Mouse (Mus musculus): ENCODE data around the gene Ppp1r13b.

The Ppp1r13b gene

DNA sequence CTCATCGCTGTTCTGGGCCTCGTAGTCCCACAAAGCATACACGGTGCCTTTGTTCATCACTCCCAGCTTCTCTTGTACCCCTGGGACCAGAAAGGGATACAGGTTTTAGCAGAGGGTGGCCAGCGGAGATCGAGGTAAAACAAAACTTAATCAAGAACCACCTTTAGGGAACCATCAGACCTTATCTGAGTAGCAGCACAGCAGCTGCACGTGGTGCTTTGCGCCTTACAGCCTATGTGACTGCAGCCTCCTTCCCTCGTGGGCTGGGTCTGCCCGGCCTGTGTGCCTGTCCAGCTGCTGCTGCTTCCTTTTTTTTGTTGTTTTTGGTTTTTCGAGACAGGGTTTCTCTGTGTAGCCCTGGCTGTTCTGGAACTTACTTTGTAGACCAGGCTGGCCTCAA lies 77.5 kb downstream of the Ppp1r13b start:
- in situ Hi-C loops (cut with MboI, MseI): loop anchor here in 1 of 2 experiments (10.0 kb wide), 1 partner anchor 714 kb away; no protein-coding TSS in a partner anchor

DNA sequence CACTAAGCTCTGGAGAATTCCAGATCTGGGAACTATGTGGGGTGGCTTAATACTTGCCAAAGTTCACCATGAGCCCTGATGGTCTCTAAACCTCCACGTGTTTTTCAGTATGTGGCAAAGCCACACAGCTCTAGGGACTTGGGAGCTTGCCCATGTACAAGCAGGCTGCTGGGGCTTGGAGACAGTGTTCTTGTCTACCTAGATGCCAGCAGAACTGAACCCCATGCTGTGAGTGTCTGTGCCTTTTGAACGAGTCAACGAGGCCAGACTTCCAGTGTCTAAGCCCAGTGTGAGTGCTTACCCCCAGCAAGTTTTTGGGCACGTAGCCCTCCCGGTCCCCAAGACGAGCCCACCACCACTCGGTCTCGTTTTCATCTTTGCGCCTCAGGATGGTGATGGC lies 78.0 kb downstream of the Ppp1r13b start:
- in situ Hi-C loops (cut with MboI, MseI): loop anchor here in 1 of 2 experiments (10.0 kb wide), 1 partner anchor 715 kb away; no protein-coding TSS in a partner anchor

GRCm38 (mm10) chr12:111829447-111829846 lies 78.5 kb downstream of the Ppp1r13b start:
- in situ Hi-C loops (cut with MboI, MseI): no loop called here

- in situ Hi-C loops (cut with MboI, MseI): no loop called here
These were observed 80.4 kb downstream of the Ppp1r13b start for GRCm38 (mm10) chr12:111827556-111827955.

DNA sequence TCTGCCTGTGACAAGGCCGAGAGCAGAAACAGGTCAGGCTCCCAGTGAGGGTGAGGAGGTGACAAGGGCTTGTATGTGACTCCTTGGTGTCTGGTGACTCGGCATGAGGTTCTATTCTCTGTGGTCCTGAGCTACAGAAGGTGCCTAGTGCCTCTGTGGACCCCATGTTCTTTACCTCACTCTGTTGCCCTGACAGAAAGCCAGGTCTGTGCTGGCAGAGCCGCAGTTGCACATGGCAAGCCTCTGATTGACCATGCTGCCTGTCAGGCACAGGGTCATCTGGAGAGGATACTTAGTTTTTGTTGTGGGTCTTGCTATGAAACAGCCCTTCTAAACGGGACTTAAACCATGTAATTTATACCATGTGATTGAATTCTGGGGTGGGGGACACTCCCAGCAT lies 86.0 kb downstream of the Ppp1r13b start:
- in situ Hi-C loops (cut with MboI, MseI): loop anchor here in 1 of 2 experiments (25.0 kb wide), 1 partner anchor 1265 kb away; the partner anchor contains the start of gene Mta1

- in situ Hi-C loops (cut with MboI, MseI): loop anchor here in 1 of 2 experiments (25.0 kb wide), 1 partner anchor 1267 kb away; the partner anchor contains the start of gene Mta1
These were observed 87.2 kb downstream of the Ppp1r13b start for GRCm38 (mm10) chr12:111820708-111821107.

DNA sequence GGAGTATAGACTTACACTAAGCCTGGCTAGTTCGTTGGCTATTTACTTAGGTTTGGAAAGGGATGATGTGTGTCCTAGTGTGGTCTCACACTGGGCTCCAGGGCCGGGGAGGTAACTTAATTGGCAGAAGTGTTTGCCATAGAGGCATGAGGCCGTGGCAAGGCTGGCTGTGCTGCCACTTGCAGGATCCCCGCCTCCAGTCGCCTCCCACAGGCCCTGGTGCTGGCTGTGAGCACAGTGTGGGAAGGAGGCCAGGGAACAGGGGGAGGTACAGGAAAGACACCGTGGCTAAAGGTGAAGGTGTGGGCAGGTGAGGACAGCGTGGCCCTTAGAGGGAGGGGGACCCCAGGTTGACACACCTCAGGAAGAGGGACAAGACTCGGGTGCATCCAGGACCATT lies 88.0 kb downstream of the Ppp1r13b start:
- in situ Hi-C loops (cut with MboI, MseI): loop anchor here in 1 of 2 experiments (25.0 kb wide), 1 partner anchor 1267 kb away; the partner anchor contains the start of gene Mta1

DNA sequence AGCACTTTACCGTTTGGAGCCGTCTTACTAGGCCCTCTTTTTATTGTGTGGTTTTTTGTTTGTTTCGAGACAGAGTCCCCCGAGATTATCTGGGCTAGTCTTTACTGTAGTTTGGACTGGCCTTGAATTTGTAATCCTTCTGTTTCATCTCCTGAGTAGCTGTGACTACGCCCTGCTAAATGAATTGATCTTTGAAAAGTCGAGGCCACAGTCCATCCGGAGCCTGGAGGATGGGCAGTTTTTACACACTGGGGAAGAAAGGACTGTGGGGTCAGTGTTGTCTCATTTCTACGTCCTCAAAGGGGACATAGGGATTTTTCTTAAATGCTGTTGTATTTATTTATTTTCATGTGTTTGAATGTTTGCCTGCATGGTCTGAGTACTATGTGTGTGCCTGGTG lies 89.9 kb downstream of the Ppp1r13b start:
- in situ Hi-C loops (cut with MboI, MseI): loop anchor here in 1 of 2 experiments (25.0 kb wide), 1 partner anchor 1269 kb away; the partner anchor contains the start of gene Mta1

- in situ Hi-C loops (cut with MboI, MseI): loop anchor here in 1 of 2 experiments (25.0 kb wide), 1 partner anchor 1270 kb away; the partner anchor contains the start of gene Mta1
These were observed 90.9 kb downstream of the Ppp1r13b start for GRCm38 (mm10) chr12:111816967-111817366.

DNA sequence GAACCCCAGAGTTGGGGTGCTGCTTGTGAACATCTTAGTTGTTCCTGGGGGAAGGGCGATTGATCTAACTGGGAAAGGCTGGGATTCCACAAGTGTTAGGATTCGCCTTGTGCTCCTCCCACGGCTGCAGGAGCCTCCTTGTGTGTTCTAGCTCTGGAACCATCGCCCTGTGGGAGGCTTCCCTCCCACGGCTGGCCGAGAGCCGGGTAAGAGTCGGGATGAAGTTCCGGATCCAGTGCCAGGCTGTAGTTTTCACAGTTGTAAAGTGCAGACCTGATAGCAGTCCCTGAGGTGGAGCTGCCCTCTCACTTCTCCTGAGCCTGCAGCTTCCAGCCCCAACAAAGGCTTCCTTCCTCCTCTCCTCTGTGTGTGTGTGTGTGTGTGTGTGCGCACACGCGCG lies 91.4 kb downstream of the Ppp1r13b start:
- in situ Hi-C loops (cut with MboI, MseI): loop anchor here in 1 of 2 experiments (25.0 kb wide), 1 partner anchor 1271 kb away; the partner anchor contains the start of gene Mta1

GRCm38 (mm10) chr12:111814769-111815762 lies 92.8 kb downstream of the Ppp1r13b start:
- in situ Hi-C loops (cut with MboI, MseI): loop anchor here (5.0 to 25.0 kb wide), 2 partner anchors 152 to 1272 kb away; partner anchors contain the start of genes Atp5mpl (in 1 of the 2) and Mta1 (in 1 of the 2)

DNA sequence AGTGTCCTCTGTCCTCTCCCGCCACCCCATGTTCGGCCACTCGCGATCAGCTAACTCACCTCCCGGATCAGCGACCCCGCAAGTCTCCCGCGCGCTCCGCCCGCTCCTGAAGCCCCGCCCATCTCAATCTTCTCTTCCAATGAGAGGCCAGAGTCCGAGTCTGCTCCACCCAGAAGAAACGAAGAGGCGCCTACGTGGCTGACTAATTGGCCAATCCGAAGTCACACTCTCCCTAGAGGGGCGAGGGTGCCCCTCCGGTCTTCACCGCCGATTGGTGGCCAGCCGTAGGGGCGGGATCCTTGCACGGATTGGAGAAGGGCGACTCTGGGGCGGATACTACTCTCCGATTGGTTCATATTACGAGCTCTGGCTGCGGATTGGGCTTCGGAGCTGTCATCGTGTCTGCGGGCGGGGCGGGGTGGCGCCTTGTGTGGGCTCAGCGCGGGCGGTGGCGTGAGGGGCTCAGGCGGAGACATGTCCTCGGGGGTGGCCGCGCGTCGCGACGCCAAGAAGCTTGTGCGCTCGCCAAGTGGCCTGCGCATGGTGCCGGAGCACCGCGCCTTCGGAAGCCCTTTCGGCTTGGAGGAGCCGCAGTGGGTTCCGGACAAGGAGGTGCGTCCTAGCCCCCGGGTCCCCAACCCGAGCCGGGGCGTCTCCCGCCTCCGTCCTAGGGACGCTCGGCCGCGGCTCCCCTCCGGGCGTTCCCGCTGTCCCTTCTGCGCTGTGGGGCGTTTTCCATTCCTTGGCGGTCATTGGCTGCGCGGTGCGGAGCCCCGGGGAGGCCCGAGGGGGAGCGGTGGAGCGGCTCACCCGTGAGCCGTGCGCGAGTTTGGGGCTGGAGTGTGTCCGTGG lies 93.9 kb downstream of the Ppp1r13b start, which contains the start of the genes Xrcc3 and Zfyve21:
Gene Xrcc3, minus strand, starts transcription at position 108 of the 852 bp plus-strand sequence.
Gene Zfyve21, plus strand, starts transcription at position 405 of the 852 bp plus-strand sequence.
- in situ Hi-C loops (cut with MboI, MseI): loop anchor here (5.0 to 25.0 kb wide), 2 partner anchors 153 to 1273 kb away; partner anchors contain the start of genes Atp5mpl (in 1 of the 2) and Mta1 (in 1 of the 2)

GRCm38 (mm10) chr12:111813111-111813765 lies 94.7 kb downstream of the Ppp1r13b start:
- in situ Hi-C loops (cut with MboI, MseI): loop anchor here (5.0 to 25.0 kb wide), 2 partner anchors 154 to 1274 kb away; partner anchors contain the start of genes Atp5mpl (in 1 of the 2) and Mta1 (in 1 of the 2)

DNA sequence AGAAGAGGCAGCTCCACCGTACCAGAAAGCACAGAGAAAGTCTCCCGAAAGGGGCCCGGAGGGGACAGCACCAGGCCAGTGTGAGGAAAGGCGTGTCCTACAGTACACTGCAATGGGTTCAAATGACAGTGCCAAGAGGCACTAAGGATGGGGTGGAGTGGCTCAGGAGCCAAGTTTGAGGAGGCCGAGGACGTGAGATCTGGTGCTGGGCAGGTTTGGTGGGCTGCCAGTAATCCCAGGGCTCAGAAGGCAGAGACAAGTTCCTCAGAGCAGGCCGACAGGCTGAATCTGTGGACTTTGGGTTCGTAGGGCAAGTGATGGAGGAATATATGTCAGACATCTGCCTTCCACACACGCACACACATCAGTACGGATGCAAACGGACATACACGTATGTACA lies 95.3 kb downstream of the Ppp1r13b start:
- in situ Hi-C loops (cut with MboI, MseI): loop anchor here (5.0 to 25.0 kb wide), 2 partner anchors 155 to 1275 kb away; partner anchors contain the start of genes Atp5mpl (in 1 of the 2) and Mta1 (in 1 of the 2)

GRCm38 (mm10) chr12:111812075-111812474 lies 95.8 kb downstream of the Ppp1r13b start:
- in situ Hi-C loops (cut with MboI, MseI): loop anchor here (5.0 to 25.0 kb wide), 2 partner anchors 155 to 1275 kb away; partner anchors contain the start of genes Atp5mpl (in 1 of the 2) and Mta1 (in 1 of the 2)

DNA sequence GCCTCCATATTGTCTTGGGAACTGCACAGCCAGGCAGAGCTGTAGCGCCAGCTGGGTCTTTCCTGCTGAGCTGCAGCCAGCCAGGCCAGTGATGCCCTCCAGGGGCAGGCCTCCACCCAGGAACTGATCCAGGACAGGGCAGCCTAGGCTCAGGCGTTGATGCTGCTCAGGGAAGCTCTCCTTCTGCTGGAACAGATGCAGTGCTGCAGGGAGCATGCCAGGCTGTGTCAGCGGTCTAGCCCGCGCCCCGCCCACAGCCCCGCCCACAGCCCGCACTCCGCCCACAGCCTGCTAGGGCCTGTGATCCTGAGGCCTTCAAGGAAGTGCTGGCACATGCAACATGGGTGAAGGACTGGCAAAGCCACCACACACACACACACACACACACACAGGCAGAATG lies 98.1 kb downstream of the Ppp1r13b start:
- in situ Hi-C loops (cut with MboI, MseI): loop anchor here (5.0 to 25.0 kb wide), 2 partner anchors 158 to 1278 kb away; partner anchors contain the start of genes Atp5mpl (in 1 of the 2) and Mta1 (in 1 of the 2)

DNA sequence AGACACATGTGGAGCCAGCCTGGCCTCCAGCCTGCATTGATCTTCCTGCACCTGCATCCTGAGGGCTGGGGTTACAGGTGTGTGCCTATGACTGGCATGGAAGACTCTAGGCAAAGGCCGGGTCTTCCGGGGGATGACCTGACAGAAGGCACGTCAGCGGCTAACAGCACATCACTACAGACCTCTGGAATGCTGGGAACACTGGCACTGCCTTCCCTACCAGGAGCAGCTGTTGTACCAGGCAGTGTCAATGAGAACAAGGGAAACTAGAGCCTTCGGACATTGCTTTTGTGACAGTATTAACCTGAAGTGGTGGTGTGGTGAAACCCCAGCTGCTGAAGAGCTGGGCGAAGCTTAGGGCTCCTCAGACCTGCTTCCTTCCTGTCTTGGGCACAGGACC lies 99.1 kb downstream of the Ppp1r13b start:
- in situ Hi-C loops (cut with MboI, MseI): loop anchor here in 1 of 2 experiments (25.0 kb wide), 1 partner anchor 1279 kb away; the partner anchor contains the start of gene Mta1

GRCm38 (mm10) chr12:111803538-111803937 lies 104.4 kb downstream of the Ppp1r13b start:
- in situ Hi-C loops (cut with MboI, MseI): loop anchor here in 1 of 2 experiments (25.0 kb wide), 1 partner anchor 1284 kb away; the partner anchor contains the start of gene Mta1

- in situ Hi-C loops (cut with MboI, MseI): loop anchor here in 1 of 2 experiments (25.0 kb wide), 1 partner anchor 1287 kb away; the partner anchor contains the start of gene Mta1
These were observed 107.3 kb downstream of the Ppp1r13b start for GRCm38 (mm10) chr12:111800459-111801183.

Data from T-helper 17 cell (primary cell).